Mouse (Mus musculus) thymus, adult 18-20 months (tissue): ENCODE data around the gene Rtl10.
A peak's percentile ranks its signal among the peaks of the same experiment; 100 is the strongest.
"Not testable (repeated sequence)": the region's sequence is repeated elsewhere in the genome, so short reads cannot be mapped to it uniquely, and the experiment has no call there.

Source experiments
- DNase-seq, 2 experiments: peaks; one replicate each; pipeline ENCODE4 v3.0.0; 2022; ENCODE audit warnings: mixed read lengths in 2 of 2

Rtl10 gene

GRCm38 (mm10) chr16:18484386-18484785 is 14.3 kb upstream of the Rtl10 start:
- no peak for DNase-seq

- DNase-seq = no peak
Observed at GRCm38 (mm10) chr16:18484794-18485435, 13.8 kb upstream of the Rtl10 start.

- DNase-seq = no peak
Observed at GRCm38 (mm10) chr16:18486126-18486525, 12.6 kb upstream of the Rtl10 start.

DNA sequence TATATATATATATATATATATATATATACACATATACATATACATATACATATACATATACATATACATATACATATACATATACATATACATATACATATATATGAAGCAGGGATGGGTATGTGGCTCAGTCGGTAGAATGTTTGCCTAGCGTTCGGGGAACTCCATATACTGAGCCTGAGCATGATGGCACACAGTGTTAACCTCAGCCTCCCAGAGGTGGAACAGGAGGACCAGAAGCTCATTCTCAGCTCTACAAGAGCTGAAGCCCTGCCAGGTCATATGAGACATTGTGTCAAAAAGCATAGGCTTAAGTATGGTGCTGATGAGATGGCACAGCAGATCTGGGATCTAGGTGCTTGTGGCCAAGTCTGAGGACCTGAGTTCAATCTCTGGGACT is 8.4 kb upstream of the Rtl10 start:
- DNase-seq = no peak

GRCm38 (mm10) chr16:18490894-18491293 is 7.8 kb upstream of the Rtl10 start:
- no peak for DNase-seq

DNA sequence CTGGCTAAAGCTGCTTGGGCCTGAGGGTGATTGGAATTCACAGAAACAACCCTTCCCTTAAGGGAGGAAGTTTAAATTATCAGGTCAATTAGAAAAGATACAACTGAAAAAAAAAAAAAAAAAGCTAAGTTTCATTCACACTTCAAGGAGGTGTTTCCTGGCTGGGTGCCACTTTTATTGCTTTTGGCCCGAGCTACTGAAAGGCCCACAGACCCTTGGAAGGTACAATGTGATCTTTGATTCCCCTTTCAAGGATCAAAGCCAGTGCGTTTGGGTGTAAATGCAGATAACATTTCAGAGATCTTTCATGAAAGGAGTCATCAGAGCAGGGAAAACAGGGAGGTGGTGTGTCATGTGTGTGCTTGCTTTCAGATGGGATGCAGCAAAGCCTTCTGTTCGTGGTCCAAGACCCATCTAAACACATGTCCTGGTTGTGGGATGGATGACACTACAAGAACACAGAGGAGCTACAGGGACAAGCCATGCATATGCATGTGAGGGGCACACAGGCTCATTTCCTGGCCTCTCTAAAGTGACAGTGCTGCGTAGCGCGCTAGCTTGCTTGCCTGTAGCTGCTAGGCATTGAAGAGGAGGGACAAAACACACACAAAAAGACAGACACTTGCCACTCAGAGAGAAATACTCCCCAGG is 711 bp upstream of the Rtl10 start:
- peak; percentile 56 to 69 for DNase-seq

DNA sequence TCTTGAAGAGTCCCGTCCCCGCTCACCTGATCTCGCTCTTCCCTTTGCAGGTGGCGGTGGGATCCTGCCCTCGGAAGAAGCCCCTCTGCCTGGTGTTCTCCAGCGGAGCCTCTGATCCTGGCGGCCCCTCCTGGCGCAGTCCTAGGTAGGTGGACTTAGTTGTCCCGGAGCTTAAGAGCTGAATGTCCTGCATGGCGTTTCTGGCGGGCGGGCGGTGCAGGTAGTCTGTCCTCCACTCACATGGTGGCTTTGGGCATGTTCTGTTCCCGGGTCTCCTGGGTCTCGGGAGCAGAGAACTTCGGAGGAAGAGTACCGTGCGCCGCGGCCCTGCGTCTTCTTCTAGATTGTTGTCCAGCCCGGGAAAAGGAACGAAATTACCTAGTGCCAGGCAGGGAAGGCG is 295 bp downstream of the Rtl10 start:
- no peak for DNase-seq

GRCm38 (mm10) chr16:18501531-18501930 is 2.8 kb downstream of the Rtl10 start:
- peak in 1 of 2 experiments; percentile 30 for DNase-seq

- DNase-seq = peak; percentile 27 to 58
Observed at GRCm38 (mm10) chr16:18503566-18504342, 5.1 kb downstream of the Rtl10 start.

- DNase-seq = no peak
Observed at GRCm38 (mm10) chr16:18506524-18507199, 8.0 kb downstream of the Rtl10 start.

GRCm38 (mm10) chr16:18507200-18507549 is 8.5 kb downstream of the Rtl10 start:
- no peak for DNase-seq

- DNase-seq = no peak
Observed at GRCm38 (mm10) chr16:18511741-18512140, 13.0 kb downstream of the Rtl10 start.

GRCm38 (mm10) chr16:18513508-18513907 is 14.8 kb downstream of the Rtl10 start:
- DNase-seq = no peak

GRCm38 (mm10) chr16:18518091-18518490 is 19.4 kb downstream of the Rtl10 start:
- peak; percentile 50 to 52 for DNase-seq

GRCm38 (mm10) chr16:18523563-18524245 is 25.0 kb downstream of the Rtl10 start:
- no peak for DNase-seq

DNA sequence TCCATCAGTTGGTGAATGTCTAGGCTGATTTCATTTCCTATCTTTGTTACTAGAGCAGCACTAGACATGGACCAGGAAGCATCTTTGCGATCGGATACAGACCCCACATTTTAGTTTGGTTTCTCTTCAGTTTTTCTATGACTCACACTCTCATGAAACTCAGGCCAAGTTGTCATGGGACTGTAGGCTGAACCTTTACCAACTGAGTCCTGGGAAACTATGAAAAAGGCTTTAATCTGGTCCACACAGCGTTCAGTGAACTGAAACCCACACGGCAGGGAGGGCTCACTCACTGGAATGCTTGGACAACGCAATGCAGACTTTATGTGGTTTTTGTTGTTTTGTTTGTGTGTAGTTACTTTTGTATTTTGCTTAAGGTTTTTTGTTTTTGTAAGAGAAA is 30.0 kb downstream of the Rtl10 start:
- DNase-seq = no peak

DNA sequence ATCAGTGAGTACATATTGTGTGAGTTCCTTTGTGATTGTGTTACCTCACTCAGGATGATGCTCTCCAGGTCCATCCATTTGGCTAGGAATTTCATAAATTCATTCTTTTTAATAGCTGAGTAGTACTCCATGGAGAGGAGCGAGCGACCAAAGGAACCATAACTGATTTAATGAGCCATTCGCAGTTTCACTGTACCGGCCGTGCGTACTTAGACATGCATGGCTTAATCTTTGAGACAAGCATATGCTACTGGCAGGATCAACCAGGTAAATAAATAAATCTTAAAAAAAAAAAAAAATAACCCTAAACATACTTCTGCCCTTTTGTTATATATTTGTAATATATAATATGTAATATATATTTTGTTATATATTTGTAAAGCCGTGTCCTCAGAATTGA is 34.4 kb downstream of the Rtl10 start:
- DNase-seq = not testable (repeated sequence)

- no peak for DNase-seq
Observed at GRCm38 (mm10) chr16:18537407-18537990, 38.8 kb downstream of the Rtl10 start.

- DNase-seq = no peak
Observed at GRCm38 (mm10) chr16:18539281-18539680, 40.6 kb downstream of the Rtl10 start.

GRCm38 (mm10) chr16:18543151-18543829 is 44.6 kb downstream of the Rtl10 start:
- DNase-seq = no peak

DNA sequence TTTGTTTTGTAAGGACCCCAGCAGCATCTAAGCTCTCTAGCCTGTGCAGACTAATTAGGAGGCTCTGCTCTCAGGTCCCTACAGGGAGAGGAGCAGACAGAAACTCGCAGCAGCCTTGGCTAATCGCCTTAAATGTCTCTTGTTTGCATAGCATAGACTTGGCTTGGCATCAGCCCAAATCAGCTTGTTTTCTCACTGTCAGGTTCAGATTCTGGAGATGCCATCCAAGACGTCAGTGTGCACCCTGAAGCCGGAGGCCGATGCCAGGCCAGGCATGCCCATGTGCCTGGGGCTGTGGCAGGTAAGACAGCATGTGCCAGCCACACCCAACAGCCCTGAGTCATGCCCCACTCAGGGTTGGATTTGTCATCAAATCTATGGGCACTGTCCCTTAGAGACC is 49.2 kb downstream of the Rtl10 start:
- DNase-seq = no peak
